Mouse (Mus musculus) liver, embryonic 11.5 days (tissue): ENCODE results near the gene Rgsl1. TPM values are rescaled to one million over a fixed set of nuclear protein-coding genes. Genes with fewer than 3 reads are reported as not detected.

Experiments used
- ATAC-seq: fragments of 200-750 bp; cut with Nextera tagmentation; replicated peaks from 2 replicates; pipeline ENCODE4 v1.8.0; 2017; ENCODE audit warnings: moderate number of reproducible peaks, mild to moderate bottlenecking, moderate TSS enrichment, moderate library complexity; ENCODE audit not compliant: low FRiP score
- DNase-seq: peaks from one replicate; pipeline ENCODE4 v3.0.0-alpha.2; 2017; ENCODE audit warnings: low spot score
- H3K27ac ChIP-seq: fragments of 300-500 bp; sonication (generic); 2 replicates; pipeline ENCODE4 v1.5.1; 2014; ENCODE audit warnings: mild to moderate bottlenecking, low read depth, low read length, control low read depth
- H3K27me3 ChIP-seq: fragments of 300-500 bp; sonication (generic); replicated peaks from 2 replicates; pipeline ENCODE4 v1.6.1; 2014; ENCODE audit warnings: low read length, mixed read lengths; ENCODE audit not compliant: control insufficient read depth, insufficient read depth
- H3K36me3 ChIP-seq: fragments of 300-500 bp; sonication (generic); 2 replicates; pipeline ENCODE4 v1.6.1; 2014; ENCODE audit warnings: mild to moderate bottlenecking, low read length, moderate library complexity, mixed read lengths; ENCODE audit not compliant: control insufficient read depth, insufficient read depth
- H3K4me1 ChIP-seq: fragments of 300-500 bp; sonication (generic); replicated peaks from 2 replicates; pipeline ENCODE4 v1.6.1; 2014; ENCODE audit warnings: low read length, mixed read lengths; ENCODE audit not compliant: control insufficient read depth, insufficient read depth
- H3K4me2 ChIP-seq: fragments of 300-500 bp; sonication (generic); 2 replicates; pipeline ENCODE4 v1.6.1; 2014; ENCODE audit warnings: mild to moderate bottlenecking, control low read depth, moderate library complexity
- H3K4me3 ChIP-seq: fragments of 300-500 bp; sonication (generic); 2 replicates; pipeline ENCODE4 v1.5.1; 2014; ENCODE audit warnings: low read depth, low read length, control low read depth
- H3K9ac ChIP-seq: fragments of 300-500 bp; sonication (generic); 2 replicates; pipeline ENCODE4 v1.6.1; 2014; ENCODE audit warnings: low read depth, low read length, control low read depth
- H3K9me3 ChIP-seq: fragments of 300-500 bp; sonication (generic); 2 replicates; pipeline ENCODE4 v1.6.1; 2016; ENCODE audit warnings: low read length, inconsistent platforms, mixed read lengths; ENCODE audit not compliant: control insufficient read depth
- WGBS: fragments of 180-500 bp; shearing (Covaris S2); extraction: QIAGEN DNeasy Blood & Tissue Kit; methylation state at CpG from one replicate; pipeline ENCODE4 v1.1.7; 2014; 5-methylcytosine and 5-hydroxymethylcytosine counted together
- polyA plus RNA-seq: library from polyadenylated mRNA; unstranded; fragments of >200 nt; fragmentation: Nextera tagmentation; extraction: Ambion mirVana; gene quantifications from 2 replicates; pipeline ENCODE4 v1.2.1, GENCODE M21; 2014

The Rgsl1 gene
- polyA plus RNA-seq, 1 experiment from 2014 or later = 0.07 TPM

- DNase-seq (no peak), ATAC-seq (no peak)
- Histone ChIP-seq H3K4me3 (no peak overlapping the region), H3K27me3 (no peaks in the 10 kb centered on the region), H3K9ac (no peak overlapping the region), H3K27ac (no peak overlapping the region), H3K4me1 (no peaks in the 10 kb centered on the region), H3K9me3 (no peaks in the 10 kb centered on the region), H3K4me2 (no peak overlapping the region), H3K36me3 (no peaks in the 10 kb centered on the region)
- 58% methylated on average over 2 of the region's 2 CpGs for WGBS
Measured at GRCm38 (mm10) chr1:153729806-153730205, 114.1 kb downstream of the Rgsl1 start.

Other genes with a start within 250 kb of the Rgsl1 start
- gene Rgs8, start 191.1 kb downstream of the Rgsl1 start, polyA plus RNA-seq = 0.09 and 0.19 TPM in 2 replicates
- 0.94 and 1.3 TPM in 2 replicates for gene Rgs16, start 103.8 kb downstream of the Rgsl1 start, polyA plus RNA-seq
- 5.4 and 7.2 TPM in 2 replicates for gene Rnasel, start 94.7 kb downstream of the Rgsl1 start, polyA plus RNA-seq
- 0.40 and 0.49 TPM in 2 replicates for gene Teddm1b, start 30.2 kb upstream of the Rgsl1 start, polyA plus RNA-seq
- not detected in 2 replicates for gene Teddm1a, start 47.6 kb upstream of the Rgsl1 start, polyA plus RNA-seq
- 129 and 146 TPM in 2 replicates for gene Glul, start 55.8 kb upstream of the Rgsl1 start, polyA plus RNA-seq
- 0.21 and 0.45 TPM in 2 replicates for gene Teddm2, start 56.1 kb upstream of the Rgsl1 start, polyA plus RNA-seq